Mouse (Mus musculus) CH12.LX (cell line): ENCODE results near the gene Rims1.

Experiments
- BHLHE40 ChIP-seq: IDR thresholded peaks from 2 replicates; pipeline ENCODE4 v1.6.1; 2011; ENCODE audit warnings: mild to moderate bottlenecking, low read depth, low read length, improper control_type of control experiment
- CTCF ChIP-seq, 2 experiments: IDR thresholded peaks in 1 of 2; conservative IDR thresholded peaks in 1 of 2; 2 replicates each; pipeline ENCODE4 v1.5.1; 2011 to 2012; ENCODE audit warnings: low read depth in 2 of 2, low read length in 2 of 2, improper control_type of control experiment in 1 of 2, inconsistent platforms in 1 of 2, mild to moderate bottlenecking in 1 of 2, moderate library complexity in 1 of 2
- ELF1 ChIP-seq: IDR thresholded peaks from 2 replicates; pipeline ENCODE4 v1.6.1; 2014; ENCODE audit warnings: low read depth, mild to moderate bottlenecking, inconsistent platforms, low read length, improper control_type of control experiment
- TCF12 ChIP-seq: IDR thresholded peaks from 2 replicates; pipeline ENCODE4 v1.6.1; 2014; ENCODE audit warnings: low read depth, mild to moderate bottlenecking, inconsistent platforms, low read length, improper control_type of control experiment
- USF2 ChIP-seq: conservative IDR thresholded peaks from 2 replicates; pipeline ENCODE4 v1.6.1; 2011; ENCODE audit warnings: low read depth, low read length, improper control_type of control experiment

DNA sequence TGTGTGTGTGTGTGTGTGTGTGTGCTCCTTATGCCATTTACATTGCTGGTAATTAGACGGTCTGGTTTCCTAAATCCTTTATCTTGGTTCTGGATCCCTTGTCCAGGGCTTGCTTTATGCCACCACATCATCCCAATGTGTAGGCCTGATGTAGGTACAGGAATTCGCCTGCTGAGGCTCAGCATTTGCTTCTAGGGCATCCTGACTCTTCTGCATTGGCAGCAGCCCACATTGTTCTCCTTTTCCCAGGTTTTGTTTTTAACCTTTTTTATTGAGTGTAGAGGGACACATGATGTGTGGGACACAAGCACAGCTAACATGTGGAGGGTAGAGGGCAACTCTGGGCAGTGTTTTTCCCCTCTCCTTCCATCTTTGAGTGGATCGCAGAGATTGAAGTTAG, 166.1 kb downstream of the Rims1 start:
- no peak for TF ChIP-seq CTCF (conservative IDR thresholded peaks at IDR 0.05 in 1 of 2, IDR thresholded peaks at IDR 0.05 in 1 of 2; ENCODE audit: low read depth in 2 of 2, low read length in 2 of 2)
- TF ChIP-seq BHLHE40, result no peak
- TF ChIP-seq USF2, result no peak
- TF ChIP-seq TCF12, result no peak
- no peak for TF ChIP-seq ELF1
